Mouse (Mus musculus) cerebellum, adult 11-12 months (tissue): ENCODE results near the gene Guca2b.
A peak's percentile ranks its signal among the peaks of the same experiment; 100 is the strongest.

Experiments
- DNase-seq: peaks from one replicate; pipeline ENCODE4 v3.0.0; 2022

Gene Guca2b

DNA sequence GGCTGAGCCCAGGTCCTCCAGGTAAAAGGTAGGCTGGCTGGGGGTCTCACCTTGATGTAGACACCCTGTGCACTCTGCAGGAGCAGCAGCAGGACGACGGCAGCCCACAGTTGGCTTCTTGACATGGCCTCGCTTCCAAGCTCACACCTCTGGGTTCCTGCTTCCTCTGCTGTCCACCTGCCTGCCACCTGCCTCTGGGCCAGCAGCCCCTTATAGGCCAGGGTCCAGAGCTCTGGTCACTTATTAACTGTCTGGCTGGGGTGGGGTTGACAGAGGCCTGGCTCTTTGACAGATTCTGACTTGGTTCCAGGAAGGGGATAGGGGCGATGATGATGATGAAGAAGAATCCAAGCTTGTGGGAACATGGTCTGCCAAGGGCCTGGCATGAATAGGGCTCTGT, at the start of gene Guca2b:
Gene Guca2b (minus strand): TSS at position 224 of the 400 bp plus-strand sequence.
- no peak for DNase-seq

DNA sequence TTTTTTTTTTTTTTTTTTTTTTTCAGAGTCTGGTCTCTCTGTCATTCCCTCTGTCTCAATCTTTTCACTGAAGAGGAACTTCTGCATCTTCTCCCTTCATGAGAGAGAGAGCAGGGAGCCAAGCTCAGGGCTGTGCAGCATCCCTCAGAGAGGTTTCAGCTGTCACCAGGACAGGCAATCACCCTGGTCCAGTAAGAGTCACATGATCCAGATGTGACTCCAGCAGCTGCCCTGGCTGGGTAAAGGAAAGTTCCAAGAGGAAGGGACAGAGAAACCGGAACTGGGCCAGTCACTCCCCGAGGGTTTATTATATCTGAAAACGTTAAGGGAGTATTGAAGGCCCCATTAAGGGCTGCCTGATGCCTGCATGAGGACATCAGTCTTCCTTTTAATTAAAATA, 49.0 kb upstream of the Guca2b start:
- no peak for DNase-seq

DNA sequence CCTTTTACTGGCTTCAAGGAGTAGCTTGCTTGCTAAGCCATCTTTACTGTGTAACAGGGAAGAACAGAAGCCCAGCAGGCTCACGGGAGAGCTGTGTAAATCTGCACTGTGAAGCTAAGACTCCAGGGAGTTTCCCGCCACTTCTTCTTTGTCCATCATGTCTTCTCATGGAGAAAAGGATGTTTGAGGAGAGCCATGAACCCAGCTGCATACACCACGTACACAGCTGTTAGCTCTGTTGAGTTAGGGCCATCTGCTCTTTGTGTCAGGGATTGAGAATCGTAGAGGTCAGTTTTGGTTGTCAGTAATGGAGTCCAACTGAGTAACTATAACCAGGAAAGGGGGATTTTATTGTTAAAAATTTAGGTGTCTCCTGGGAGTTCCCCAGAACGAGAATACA, 48.6 kb upstream of the Guca2b start:
- DNase-seq, result no peak

DNA sequence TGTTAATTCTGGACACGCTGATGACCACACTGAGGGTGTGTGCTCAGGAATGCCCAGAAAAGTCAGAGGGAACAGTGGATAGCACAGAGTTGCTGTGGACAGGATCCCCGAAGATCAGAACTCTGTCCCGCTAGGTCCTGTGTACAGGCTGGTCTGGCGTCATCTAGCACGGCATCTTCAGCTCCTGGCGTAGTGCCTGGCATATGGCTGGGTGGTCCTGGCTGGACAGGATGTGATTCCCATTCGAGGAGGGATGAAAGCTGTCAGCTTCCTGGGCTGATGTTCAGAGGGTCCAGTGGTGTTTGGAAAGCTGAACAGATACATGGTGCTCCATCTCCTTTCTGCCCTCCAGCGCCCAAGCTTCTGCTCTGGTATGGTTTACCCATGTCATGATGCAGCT, 45.2 kb upstream of the Guca2b start:
- DNase-seq, result no peak

DNA sequence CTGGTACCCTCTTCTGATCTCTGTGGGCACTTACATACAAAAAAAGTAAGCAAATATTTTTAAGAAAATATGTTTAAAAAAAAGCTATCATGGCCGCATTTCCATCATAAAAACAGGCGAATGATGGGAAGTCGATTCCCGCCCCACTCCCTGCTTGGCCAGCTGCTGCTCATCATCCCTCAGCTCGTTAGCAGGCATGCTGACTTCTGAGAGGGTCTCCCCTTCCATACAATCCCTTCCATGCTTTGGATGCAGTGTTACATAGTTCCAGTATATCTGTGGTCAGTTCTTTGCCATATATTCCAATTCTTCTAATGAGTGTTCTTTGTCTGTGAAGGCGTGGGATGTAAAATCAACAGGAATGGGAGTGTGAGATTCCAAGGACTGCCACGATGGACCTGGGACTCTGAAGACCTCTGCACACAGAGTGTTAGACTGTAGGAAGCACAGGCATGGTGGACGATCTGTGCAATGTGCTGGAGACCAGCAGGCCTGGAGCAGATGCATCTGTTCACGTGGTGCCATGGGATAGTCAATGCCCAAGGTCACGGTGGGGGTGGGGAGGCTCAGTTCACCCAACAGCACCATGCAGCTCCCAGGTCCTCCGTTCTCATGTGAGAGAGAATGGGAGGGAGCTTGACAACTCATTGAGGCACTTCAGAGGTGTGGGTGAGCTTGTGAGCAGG, 42.7 kb upstream of the Guca2b start:
- DNase-seq, result no peak

DNA sequence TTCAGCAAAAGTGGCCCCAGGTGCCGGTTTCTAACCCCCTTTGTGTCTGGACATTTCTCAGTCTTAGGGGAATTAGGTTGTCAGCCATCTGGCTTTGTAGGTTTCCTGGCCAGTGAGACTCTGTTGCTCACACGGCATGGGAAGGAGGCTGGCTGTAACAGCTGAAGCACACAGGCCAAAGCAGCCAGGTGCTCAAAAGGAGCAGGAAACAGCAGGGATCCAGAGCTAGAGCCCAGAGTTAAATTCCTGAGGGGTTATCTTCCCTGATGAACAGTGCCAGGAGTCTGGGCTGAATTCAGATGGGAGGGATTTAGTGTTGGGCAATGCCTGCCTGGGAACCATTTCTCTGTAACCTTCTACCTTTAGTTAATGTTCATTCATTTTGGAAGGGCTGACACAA, 39.6 kb upstream of the Guca2b start:
- peak; percentile 20 for DNase-seq

DNA sequence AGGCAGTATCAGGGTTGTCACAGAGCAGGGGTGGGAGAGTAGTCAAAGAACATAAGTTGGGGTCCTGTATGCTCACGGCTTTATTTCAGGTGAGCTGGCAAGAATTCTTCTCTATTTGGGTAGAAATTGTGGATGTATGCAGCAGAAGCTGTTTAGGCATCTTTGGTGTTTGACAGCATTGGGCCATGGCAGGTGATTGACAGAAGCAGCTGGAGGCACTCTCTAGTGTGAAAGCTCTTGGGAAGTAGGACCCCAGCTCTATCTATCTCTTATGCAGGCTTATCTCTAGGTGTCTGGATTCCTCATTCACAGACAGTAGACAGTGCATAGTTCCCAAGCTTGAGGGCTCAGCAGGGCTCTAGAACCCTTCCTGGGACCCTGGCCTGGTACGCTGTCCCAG, 27.0 kb upstream of the Guca2b start:
- DNase-seq, result no peak

DNA sequence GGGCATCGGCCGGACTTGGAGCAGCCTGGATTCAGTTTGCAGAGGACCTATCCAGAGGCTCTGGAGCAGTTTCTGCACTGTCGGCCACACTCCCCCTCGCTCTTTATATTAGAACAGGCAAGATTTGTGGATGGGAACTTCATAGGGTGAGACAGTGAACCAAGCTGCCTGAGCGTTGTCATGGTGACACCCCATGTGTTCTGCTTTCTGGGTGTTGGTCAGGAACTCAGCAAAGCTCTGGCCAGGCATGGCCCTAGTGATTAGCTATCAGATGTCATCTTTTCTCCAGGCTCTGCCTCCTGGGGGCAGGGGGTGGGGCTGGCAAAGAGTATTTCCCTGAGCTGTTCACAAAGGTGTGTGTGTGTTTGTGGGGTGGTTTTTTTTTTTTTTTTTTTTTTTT, 23.8 kb upstream of the Guca2b start:
- DNase-seq, result no peak

DNA sequence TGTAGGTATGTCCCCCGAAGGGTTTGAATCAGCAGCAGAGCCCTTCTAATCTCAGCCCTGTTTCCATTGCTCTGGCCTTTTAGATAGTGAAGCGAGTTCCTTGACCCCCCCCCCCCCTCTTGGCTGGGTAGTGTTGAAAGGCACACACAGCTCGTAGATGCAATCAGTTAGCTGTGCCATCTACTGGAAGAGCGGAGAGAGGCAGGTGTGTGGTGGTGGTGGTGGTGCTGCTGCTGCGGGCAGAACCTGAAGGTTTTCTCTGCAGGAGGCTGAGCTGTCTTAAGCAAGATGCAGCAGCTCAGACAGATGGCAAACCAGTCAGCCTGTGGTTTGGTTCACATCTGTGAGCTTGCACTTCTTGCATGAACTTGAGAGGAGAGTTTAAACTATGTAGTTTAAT, 13.9 kb upstream of the Guca2b start:
- DNase-seq, result no peak

DNA sequence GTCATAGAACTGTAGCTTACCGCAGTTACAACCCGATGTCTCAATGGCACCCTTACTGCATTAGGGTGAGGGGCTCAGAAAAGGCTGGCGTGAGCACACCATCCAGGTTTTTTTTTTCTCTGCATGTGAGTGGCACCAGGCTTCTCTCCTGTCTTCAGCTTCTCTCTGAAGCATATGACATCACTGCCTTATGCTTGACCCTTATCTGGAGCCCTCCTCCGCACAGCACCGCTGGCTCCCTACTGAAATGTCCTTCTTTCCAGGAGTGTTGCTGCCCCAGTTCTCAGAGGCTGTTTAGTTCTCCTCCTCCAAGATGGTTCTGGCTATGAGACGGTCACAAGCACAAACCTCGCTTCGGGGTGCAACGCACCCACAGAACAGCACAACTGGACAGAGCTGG, 12.4 kb upstream of the Guca2b start:
- no peak for DNase-seq

DNA sequence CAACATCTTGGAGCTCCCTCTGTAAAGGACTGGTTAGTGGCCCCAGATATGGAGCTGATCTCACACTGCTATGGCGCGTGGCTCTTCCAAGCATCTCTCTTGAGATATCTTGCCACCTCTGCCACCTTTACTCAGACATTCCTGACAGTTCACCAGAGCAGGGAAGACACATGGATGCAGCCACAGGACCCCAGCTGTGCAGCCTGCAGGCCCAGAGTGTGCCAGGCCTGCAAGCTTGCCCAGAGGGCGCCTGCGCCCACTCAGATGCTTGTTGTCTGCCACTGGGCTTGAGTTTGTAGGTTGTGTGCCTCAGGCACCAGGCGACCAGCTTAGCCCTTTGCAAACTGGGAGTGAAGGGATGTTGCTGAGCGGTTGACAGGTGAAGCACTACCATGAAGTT, 12.0 kb upstream of the Guca2b start:
- no peak for DNase-seq

DNA sequence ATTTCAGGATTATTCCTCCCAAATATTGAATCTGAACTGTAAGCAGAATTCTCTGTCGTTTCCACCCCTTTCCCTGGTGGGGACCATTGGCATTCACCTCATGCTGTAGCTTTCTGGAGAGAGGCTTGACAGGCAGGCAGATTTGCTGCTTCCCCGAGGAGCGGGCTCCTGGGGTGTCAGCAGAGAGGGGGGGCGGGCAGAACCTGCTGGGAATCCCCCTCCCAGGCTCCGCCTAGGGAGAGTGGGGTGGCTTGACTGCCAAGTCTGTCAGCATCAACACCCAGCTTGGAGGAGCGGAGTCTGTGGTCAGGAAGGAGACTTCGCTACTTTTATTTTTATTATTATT, 11.4 kb upstream of the Guca2b start:
- DNase-seq, result no peak

DNA sequence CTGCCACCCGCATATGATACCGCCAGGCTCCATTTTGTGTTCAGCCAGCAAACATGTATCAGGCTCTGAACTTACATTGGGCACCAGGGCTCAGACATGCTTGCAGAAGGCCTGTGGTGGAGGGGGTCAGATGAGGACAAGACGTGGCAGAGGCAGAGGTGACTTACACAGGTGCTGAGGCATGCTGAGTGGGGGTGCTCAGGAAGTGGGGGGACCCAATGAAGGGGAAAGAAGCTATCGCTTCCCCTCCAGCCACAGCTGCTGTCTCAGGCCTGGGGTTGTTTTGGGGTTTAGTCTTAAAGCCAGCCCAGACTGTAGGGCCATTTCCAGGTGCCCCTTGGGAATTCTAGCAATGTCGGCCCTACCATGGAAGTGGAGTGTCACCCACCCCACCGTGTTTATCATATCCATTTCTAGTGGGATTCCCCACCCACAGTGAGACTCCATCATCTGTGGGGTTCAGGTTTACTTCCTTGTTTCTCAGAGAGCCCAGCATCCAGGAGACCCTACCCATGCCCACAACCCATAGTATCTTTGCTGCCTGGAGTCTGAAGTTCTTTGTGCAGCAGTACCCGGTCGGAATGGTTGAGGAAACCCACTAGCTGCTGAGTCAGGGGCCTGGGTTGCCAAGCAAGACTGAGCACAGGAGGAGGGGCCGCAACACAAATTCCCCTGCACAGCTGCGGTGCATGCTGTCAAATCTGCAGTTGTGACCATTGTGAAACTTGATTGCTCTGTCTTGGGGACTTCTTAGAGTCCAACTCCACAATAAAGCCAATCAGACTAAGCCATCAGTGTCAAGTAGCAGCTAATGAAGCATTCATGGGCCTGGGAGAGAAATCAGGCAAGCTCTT, 10.8 kb upstream of the Guca2b start:
- no peak for DNase-seq

DNA sequence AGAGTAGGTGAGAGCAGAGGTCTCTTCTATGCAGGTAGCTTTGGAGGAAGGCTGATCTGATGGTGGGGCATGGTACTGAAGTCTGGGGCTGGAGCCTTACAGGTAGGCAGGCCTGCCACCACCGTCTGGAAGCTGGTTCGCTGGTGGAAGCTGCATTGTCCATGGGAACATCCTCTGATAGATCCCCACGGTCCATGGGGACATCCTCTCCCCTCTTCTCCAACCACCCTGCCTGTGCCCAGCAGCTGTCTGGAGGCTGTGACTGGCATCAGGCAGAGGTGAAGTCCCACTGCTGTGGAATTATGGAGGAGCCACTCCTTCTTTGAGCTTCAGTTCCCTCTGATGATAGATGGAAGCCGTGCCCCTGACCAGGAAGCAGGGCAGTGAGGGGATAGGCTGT, 9.8 kb upstream of the Guca2b start:
- DNase-seq, result no peak

DNA sequence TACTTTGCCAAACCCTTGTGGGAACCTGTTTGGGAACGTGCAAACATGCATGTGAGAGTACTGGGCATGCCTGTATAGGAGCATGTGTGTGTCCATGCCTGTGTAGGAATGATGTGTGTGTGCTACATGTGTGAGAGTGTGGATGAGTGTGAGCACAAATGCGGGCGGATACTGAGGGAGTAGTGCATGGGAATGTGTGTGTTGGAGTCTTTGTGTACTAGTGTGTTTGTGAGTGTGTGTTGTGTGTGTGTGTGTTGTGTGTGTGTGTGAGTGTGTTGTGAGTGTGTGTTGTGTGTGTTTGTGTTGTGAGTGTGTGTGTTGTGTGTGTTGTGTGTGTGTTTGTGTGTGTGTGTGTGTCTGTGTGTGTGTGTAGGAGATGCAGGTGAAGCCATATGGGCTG, 9.4 kb upstream of the Guca2b start:
- no peak for DNase-seq

DNA sequence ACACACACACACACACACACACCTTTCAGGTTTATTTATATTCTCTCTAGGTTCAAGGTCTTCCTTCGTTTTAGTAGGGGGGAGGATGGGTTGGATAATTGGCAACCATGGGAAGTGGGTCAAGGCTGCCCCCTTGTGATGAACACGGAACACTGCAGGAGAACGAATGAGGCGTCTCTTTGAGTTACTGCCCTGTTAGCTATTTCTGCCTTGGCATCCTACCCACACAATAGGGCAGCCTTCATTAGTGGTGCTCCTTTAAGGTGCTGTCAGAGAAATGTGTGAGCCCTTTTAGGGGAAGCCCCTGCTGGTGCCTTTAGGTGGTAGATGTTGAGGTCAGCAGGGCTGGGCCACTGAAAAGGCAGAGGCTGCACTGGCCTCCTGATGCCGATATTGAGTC, 8.7 kb upstream of the Guca2b start:
- DNase-seq, result no peak

DNA sequence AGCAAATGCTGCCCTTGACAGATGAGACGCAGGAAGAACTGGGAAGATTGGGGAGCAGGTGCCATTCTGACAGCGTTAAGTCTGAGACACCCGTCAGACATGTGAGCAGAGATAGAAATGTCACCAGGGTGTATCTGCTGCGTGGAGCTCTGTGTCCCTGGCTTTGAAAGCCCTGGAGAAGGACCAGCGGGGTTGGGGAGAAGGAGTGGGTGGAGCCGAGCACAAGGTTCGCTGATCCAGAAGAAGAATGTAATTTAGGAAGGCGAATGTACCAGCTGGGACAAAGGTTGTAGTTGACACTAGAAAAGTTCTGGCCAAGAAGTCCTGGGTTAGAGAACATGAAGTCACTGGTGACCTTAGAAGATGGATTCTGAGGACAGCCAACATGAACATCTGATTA, 7.4 kb upstream of the Guca2b start:
- DNase-seq, result no peak

DNA sequence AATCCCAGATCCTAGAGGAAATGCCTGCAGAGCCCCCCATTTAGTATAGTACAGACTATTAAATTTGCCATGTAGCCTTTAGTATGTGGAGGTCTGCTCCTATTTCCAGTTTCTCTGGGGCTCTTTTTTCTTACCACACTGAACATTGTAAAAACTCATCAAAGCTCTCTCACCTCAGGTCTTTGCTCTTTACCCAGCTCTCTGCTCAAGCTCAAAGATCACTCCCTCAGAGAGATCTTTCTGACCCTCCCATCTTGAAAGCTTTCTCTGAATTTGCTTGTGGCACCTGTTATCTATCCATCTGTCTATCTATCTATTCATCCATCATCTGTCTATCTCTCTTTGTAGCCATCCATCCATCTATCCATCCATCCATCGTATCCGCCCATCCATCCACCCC, 6.4 kb upstream of the Guca2b start:
- no peak for DNase-seq

DNA sequence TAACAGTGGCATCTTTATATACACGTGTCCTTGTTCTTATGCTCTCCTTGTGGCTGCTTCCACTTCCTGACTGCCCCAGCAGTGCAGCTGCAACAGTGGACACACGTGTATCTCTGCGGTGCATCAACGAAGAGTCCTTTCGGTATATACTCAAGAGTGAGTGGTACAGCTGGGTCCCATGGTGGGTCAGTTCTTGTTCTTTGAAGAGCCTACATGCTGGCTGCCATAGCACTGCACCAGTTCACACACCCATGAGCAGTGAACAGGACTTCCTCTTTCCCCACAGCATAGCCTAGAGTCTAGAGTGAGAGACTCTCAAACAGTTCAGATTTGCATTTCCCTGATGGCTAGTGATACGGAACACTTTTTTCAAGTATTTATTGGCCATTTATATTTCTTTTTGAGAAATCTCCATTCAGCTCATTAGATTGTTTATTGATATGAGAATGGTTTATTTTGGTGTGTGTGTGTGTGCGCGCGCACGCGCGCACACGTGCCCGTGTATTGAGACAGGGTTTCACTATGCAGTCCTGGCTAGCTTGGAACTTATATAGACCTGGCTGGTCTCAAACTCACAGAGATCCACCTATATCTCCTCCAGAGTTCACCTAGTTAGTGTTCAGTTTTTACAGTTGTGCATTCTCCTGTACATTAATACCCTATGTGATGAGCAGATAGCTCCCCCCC, 4.8 kb upstream of the Guca2b start:
- no peak for DNase-seq

DNA sequence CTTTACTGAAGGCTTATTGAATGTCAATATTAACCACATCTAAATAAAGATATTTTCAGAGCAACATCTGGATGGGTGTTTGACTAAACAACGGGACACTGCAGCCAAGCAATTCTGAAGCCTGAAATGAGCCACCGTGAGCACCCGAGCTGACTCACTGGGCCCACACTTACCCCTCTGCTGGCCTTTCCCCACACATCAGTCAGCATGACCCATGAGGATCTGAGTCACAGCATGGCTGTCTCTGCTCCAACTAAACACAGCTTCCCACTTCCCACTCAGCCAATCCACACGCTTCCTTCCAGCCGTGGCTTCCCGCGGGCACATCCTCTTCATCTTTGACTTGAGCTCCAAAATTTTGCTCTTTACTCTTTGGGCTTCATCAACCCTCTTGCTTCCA, 4.2 kb upstream of the Guca2b start:
- DNase-seq, result no peak

DNA sequence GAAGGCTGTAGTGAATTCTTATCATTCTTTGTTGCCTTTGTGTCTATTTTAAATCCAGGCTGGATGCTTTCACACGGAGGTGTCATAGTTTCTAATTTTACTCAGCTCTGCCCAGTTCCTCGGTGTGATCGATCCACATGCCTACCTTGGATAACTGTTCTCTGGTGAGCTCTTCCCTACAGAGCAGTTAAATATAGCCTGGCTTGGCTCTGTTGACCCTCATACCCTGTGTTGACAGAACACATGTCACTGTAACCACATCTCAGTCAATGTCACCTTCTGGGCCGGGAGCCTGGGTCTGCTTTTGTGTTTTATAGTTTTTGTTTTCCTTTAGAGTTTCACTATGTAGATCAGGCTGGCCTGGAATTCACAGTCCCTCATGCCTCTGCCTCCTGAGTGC, 3.4 kb upstream of the Guca2b start:
- DNase-seq, result no peak

DNA sequence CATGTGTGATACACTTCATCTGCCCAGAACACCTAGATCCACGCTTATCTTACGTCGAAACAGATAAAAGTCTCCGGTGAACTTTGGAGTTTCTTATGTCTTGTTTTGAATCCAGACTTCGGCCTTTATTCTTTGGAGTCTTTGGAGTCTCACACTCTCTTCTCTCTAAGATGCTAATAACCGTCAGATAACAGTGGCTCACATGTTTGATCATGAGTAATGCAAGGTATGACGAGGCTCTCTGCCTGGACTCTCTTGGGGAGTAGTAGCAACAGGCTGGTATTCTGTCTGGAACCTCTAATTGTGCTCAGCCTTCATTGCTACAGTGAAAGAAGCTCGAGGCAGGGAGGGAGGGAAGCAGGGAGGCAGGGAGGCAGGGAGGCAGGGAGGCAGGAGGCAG, 1.3 kb upstream of the Guca2b start:
- DNase-seq, result no peak

DNA sequence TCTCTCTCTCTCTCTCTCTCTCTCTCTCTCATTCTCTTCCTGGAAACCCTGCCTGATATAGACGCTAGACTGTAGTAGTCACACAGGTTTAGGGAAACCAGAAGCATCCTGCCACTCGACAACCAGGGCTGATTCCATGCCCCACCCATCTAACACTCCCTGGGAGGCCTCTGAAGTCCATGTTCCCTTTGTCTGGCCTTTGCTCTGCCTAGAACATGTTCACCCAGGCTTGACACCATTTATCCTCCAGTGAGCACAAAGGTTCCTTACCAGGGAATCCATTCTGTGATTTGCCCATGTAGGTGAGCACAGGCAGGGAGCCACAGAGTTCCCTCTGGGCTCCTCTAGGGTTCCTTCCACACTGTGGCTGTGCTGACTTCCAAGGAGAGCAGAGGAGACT, 508 bp downstream of the Guca2b start:
- DNase-seq, result no peak

DNA sequence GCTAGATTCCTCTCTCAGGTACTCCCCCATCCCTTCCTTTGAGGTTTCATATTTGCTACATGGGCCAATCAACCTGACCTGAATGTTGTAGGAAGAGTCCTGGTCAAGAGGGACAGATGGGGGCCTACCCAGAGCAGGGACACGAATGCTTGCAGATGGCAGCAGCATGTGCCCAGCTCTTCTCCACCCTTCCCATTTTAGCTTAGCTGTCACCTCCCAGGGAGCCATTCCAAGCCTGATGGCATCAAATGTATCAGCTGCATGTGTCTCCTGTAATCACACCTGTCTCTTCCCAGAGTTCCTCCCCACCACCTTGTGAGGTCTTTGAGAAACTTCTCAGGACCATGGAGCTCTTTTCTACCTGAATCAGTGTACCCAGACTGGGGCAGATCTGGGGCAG, 1.7 kb downstream of the Guca2b start:
- peak; percentile 34 for DNase-seq
